Mouse (Mus musculus) kidney, adult 9 months (tissue): ENCODE measurements around the gene Zfp759.
"Not testable (repeated sequence)": the region's sequence is repeated elsewhere in the genome, so short reads cannot be mapped to it uniquely, and the experiment has no call there.

ENCODE experiments used
- DNase-seq: peaks from one replicate; pipeline ENCODE4 v3.0.0; 2022

Zfp759 gene

GRCm38 (mm10) chr13:67121360-67121759 lies at the start of gene Zfp759:
Gene Zfp759, plus strand, starts transcription at chr13:67121660.
- DNase-seq: not testable (repeated sequence)

- DNase-seq: no peak
Measured at GRCm38 (mm10) chr13:67072786-67073185, 48.7 kb upstream of the Zfp759 start.

GRCm38 (mm10) chr13:67077244-67077643 lies 44.2 kb upstream of the Zfp759 start:
- no peak for DNase-seq

GRCm38 (mm10) chr13:67081142-67081713 lies 40.2 kb upstream of the Zfp759 start:
- DNase-seq: peak; percentile 88

- peak; percentile 9 for DNase-seq
Measured at GRCm38 (mm10) chr13:67081946-67082345, 39.5 kb upstream of the Zfp759 start.

- DNase-seq: no peak
Measured at GRCm38 (mm10) chr13:67090154-67090553, 31.3 kb upstream of the Zfp759 start.

GRCm38 (mm10) chr13:67097876-67098275 lies 23.6 kb upstream of the Zfp759 start, which contains the start of gene Zfp708:
Gene Zfp708, minus strand, starts transcription at chr13:67097976.
- DNase-seq: no peak

GRCm38 (mm10) chr13:67107681-67108080 lies 13.8 kb upstream of the Zfp759 start:
- DNase-seq: no peak

- peak; percentile 99 for DNase-seq
Measured at GRCm38 (mm10) chr13:67108194-67108820, 13.2 kb upstream of the Zfp759 start, which contains the start of gene Gm28557. Gene Gm28557, minus strand, starts transcription at chr13:67108604.

- no peak for DNase-seq
Measured at GRCm38 (mm10) chr13:67108821-67109206, 12.6 kb upstream of the Zfp759 start.

GRCm38 (mm10) chr13:67112096-67112495 lies 9.4 kb upstream of the Zfp759 start:
- DNase-seq: peak; percentile 22

- no peak for DNase-seq
Measured at GRCm38 (mm10) chr13:67113287-67113686, 8.2 kb upstream of the Zfp759 start.

GRCm38 (mm10) chr13:67116163-67116562 lies 5.3 kb upstream of the Zfp759 start, which contains the start of gene Rslcan18:
Gene Rslcan18, minus strand, starts transcription at chr13:67116263.
- DNase-seq: not testable (repeated sequence)

GRCm38 (mm10) chr13:67124460-67124859 lies 3.0 kb downstream of the Zfp759 start:
- no peak for DNase-seq

GRCm38 (mm10) chr13:67127507-67127906 lies 6.0 kb downstream of the Zfp759 start:
- not testable (repeated sequence) for DNase-seq

GRCm38 (mm10) chr13:67128038-67128721 lies 6.7 kb downstream of the Zfp759 start:
- peak; percentile 91 for DNase-seq

- not testable (repeated sequence) for DNase-seq
Measured at GRCm38 (mm10) chr13:67166122-67166521, 44.7 kb downstream of the Zfp759 start.

GRCm38 (mm10) chr13:67172991-67173722 lies 51.7 kb downstream of the Zfp759 start, which contains the start of gene Rsl1:
Gene Rsl1, plus strand, starts transcription at chr13:67173182.
- DNase-seq: peak; percentile 89

GRCm38 (mm10) chr13:67173723-67174055 lies 52.2 kb downstream of the Zfp759 start:
- no peak for DNase-seq
